Mouse (Mus musculus): ENCODE measurements around the gene Vmn1r13.
"Not testable (repeated sequence)": the region's sequence is repeated elsewhere in the genome, so short reads cannot be mapped to it uniquely, and the experiment has no call there.

The Vmn1r13 gene

GRCm38 (mm10) chr6:57202990-57203389 lies at the start of gene Vmn1r13:
Gene Vmn1r13 (plus strand): TSS chr6:57203290.
- DNase-seq (ENCODE audit: extremely low read depth, low read depth, low spot score): not testable (repeated sequence)

GRCm38 (mm10) chr6:57156619-57157018 lies 46.5 kb upstream of the Vmn1r13 start, which contains the start of gene Vmn1r12:
Gene Vmn1r12 (plus strand): TSS chr6:57156919.
- DNase-seq (ENCODE audit: extremely low read depth, low read depth, low spot score): no peak

GRCm38 (mm10) chr6:57190016-57190415 lies 13.1 kb upstream of the Vmn1r13 start:
- DNase-seq (ENCODE audit: extremely low read depth, low read depth, low spot score): not testable (repeated sequence)

GRCm38 (mm10) chr6:57231386-57231785 lies 28.3 kb downstream of the Vmn1r13 start, which contains the start of gene Vmn1r14:
Gene Vmn1r14 (plus strand): TSS chr6:57231686.
- DNase-seq (ENCODE audit: extremely low read depth, low read depth, low spot score): no peak

GRCm38 (mm10) chr6:57257652-57258051 lies 54.6 kb downstream of the Vmn1r13 start, which contains the start of gene Vmn1r15:
Gene Vmn1r15 (plus strand): TSS chr6:57257952.
- no peak for DNase-seq (ENCODE audit: extremely low read depth, low read depth, low spot score)

GRCm38 (mm10) chr6:57260990-57261389 lies 57.9 kb downstream of the Vmn1r13 start:
- no peak for DNase-seq (ENCODE audit: extremely low read depth, low read depth, low spot score)

All from fat pad, adult 2 months (tissue).